Mouse (Mus musculus): ENCODE measurements around the gene Rcbtb2.

GRCm38 (mm10) chr14:73098677-73099387 is 24.0 kb upstream of the Rcbtb2 start:
- TF ChIP-seq CTCF (IDR thresholded peaks at IDR 0.05; ENCODE audit: borderline replicate concordance, insufficient read depth, low read length) (peak; percentile 46; the same call in 1 of the 2 replicates), POLR2A (IDR thresholded peaks at IDR 0.05; ENCODE audit: low read depth, low read length) (no peak)

Measured in embryonic fibroblast, embryonic 13.5 days (primary cell).